Mouse (Mus musculus) embryonic facial prominence, embryonic 13.5 days (tissue): ENCODE measurements around the gene Fndc5. TPM values are rescaled to one million over a fixed set of nuclear protein-coding genes. Genes with fewer than 3 reads are reported as not detected.

Experiments
- ATAC-seq: fragments of 200-750 bp; cut with Nextera tagmentation; 2 replicates; pipeline ENCODE4 v1.8.0; 2017; ENCODE audit warnings: low read depth; ENCODE audit not compliant: insufficient number of reproducible peaks, insufficient read depth, low FRiP score, low TSS enrichment
- H3K27ac ChIP-seq: fragments of 300-500 bp; sonication (generic); 2 replicates; pipeline ENCODE4 v1.5.1; 2015; ENCODE audit warnings: moderate library complexity, mild to moderate bottlenecking, inconsistent platforms
- H3K27me3 ChIP-seq: fragments of 300-500 bp; sonication (generic); 2 replicates; pipeline ENCODE4 v1.6.1; 2015; ENCODE audit warnings: mild to moderate bottlenecking, inconsistent platforms
- H3K36me3 ChIP-seq: fragments of 300-500 bp; sonication (generic); 2 replicates; pipeline ENCODE4 v1.6.1; 2015; ENCODE audit warnings: mild to moderate bottlenecking, inconsistent platforms
- H3K4me1 ChIP-seq: fragments of 300-500 bp; sonication (generic); 2 replicates; pipeline ENCODE4 v1.6.1; 2015; ENCODE audit warnings: inconsistent platforms
- H3K4me2 ChIP-seq: fragments of 300-500 bp; sonication (generic); 2 replicates; pipeline ENCODE4 v1.6.1; 2015; ENCODE audit warnings: moderate library complexity, mild to moderate bottlenecking, inconsistent platforms
- H3K4me3 ChIP-seq: fragments of 300-500 bp; sonication (generic); 2 replicates; pipeline ENCODE4 v1.5.1; 2015; ENCODE audit warnings: mild to moderate bottlenecking, inconsistent platforms
- H3K9ac ChIP-seq: fragments of 300-500 bp; sonication (generic); 2 replicates; pipeline ENCODE4 v1.6.1; 2015; ENCODE audit warnings: mild to moderate bottlenecking, inconsistent platforms
- H3K9me3 ChIP-seq: fragments of 300-500 bp; sonication (generic); 2 replicates; pipeline ENCODE4 v1.6.1; 2016; ENCODE audit warnings: inconsistent platforms
- WGBS: fragments of 180-500 bp; shearing (Covaris S2); methylation state at CpG from one replicate; pipeline ENCODE4 v1.1.7; 2015; ENCODE audit warnings: mixed read lengths; 5-methylcytosine and 5-hydroxymethylcytosine counted together
- polyA plus RNA-seq: library from polyadenylated mRNA; unstranded; fragments of >200 nt; fragmentation: Nextera tagmentation; extraction: Ambion mirVana; gene quantifications from 2 replicates; pipeline ENCODE4 v1.2.1, GENCODE M21; 2015

The Fndc5 gene
- polyA plus RNA-seq, 1 experiment from 2014 or later, result 4.7 TPM

DNA sequence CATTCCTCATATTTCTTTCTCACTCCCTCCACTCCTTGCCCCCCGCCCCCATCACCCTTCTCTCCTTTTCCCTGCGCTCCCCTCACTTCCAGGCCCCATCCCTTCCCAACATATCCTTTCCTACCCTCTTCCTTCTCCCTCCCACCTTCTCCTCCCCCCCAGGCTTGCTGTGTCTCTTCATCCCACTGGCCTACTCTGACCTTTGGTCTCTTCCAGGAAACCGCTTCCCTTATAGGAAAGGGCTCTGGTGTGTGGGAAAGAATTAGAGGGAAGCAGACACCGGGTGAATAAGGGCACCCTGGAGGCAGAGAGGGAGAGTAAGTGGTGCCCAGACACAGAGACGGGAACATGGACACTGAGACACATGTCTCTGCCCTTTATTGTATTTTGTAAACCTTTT is 54.9 kb downstream of the Fndc5 start:
- Histone ChIP-seq H3K4me3 (0 out of 2 replicates have a peak overlapping the region, but pooled peaks have one; percentile 65), H3K4me2 (peak overlapping the region; percentile 86; the same call in 1 of the 2 replicates)
- WGBS, result 56% methylated on average over 5 of the region's 5 CpGs

More for the DNA sequence above, 54.9 kb downstream of the Fndc5 start:
- no peak for ATAC-seq
- peaks cover 27% of the 10 kb centered on the region for H3K36me3 ChIP-seq
- H3K27ac ChIP-seq, result no peak overlapping the region
- H3K27me3 ChIP-seq, result no peaks in the 10 kb centered on the region
- H3K4me1 ChIP-seq, result peaks cover 27% of the 10 kb centered on the region
- no peaks in the 10 kb centered on the region for H3K9me3 ChIP-seq
- no peak overlapping the region for H3K9ac ChIP-seq

Other genes starting within 250 kb of the Fndc5 start
- 31.5 and 36.3 TPM in 2 replicates for gene Azin2, start 174.6 kb upstream of the Fndc5 start, polyA plus RNA-seq
- gene Ak2, start 145.0 kb upstream of the Fndc5 start, polyA plus RNA-seq, result 180 and 194 TPM in 2 replicates
- 9.1 and 9.5 TPM in 2 replicates for gene Rnf19b, start 78.7 kb upstream of the Fndc5 start, polyA plus RNA-seq
- gene Tmem54, start 31.5 kb upstream of the Fndc5 start, polyA plus RNA-seq, result 10.6 and 11.3 TPM in 2 replicates
- 2.7 and 3.1 TPM in 2 replicates for gene Hpca, start 15.0 kb upstream of the Fndc5 start, polyA plus RNA-seq
- 25.4 and 25.5 TPM in 2 replicates for gene S100pbp, start 52.7 kb downstream of the Fndc5 start, polyA plus RNA-seq
- gene Yars, start 52.8 kb downstream of the Fndc5 start, polyA plus RNA-seq, result 80.0 and 84.5 TPM in 2 replicates
- gene C77080, start 124.4 kb downstream of the Fndc5 start, polyA plus RNA-seq, result 7.6 and 8.4 TPM in 2 replicates
- gene Sync, start 150.6 kb downstream of the Fndc5 start, polyA plus RNA-seq, result 0.96 and 1.2 TPM in 2 replicates
- gene Rbbp4, start 198.4 kb downstream of the Fndc5 start, polyA plus RNA-seq, result 469 and 486 TPM in 2 replicates
- 44.4 and 45.5 TPM in 2 replicates for gene Zbtb8os, start 198.7 kb downstream of the Fndc5 start, polyA plus RNA-seq
- gene Zbtb8a, start 241.1 kb downstream of the Fndc5 start, polyA plus RNA-seq, result 13.6 and 14.2 TPM in 2 replicates